Mouse (Mus musculus) bone marrow, adult 2 months (tissue): ENCODE data around the gene Gjc2. TPM values are rescaled to one million over a fixed set of nuclear protein-coding genes. Genes with fewer than 3 reads are reported as not detected.

ENCODE experiments used
- H3K27ac ChIP-seq: fragments of 200-500 bp; 2 replicates; pipeline ENCODE4 v1.5.1; 2012; ENCODE audit warnings: low read depth, mild to moderate bottlenecking, control low read depth, inconsistent platforms, low read length; ENCODE audit not compliant: control insufficient read depth, poor library complexity, insufficient read depth
- H3K4me1 ChIP-seq: fragments of 200-500 bp; 2 replicates; pipeline ENCODE4 v1.6.1; 2011; ENCODE audit warnings: low read length; ENCODE audit not compliant: control insufficient read depth, insufficient read depth
- H3K4me3 ChIP-seq: fragments of 200-500 bp; replicated peaks from 2 replicates; pipeline ENCODE3; 2011; ENCODE audit warnings: mild to moderate bottlenecking, low read depth, low read length, control low read depth; ENCODE audit not compliant: control insufficient read depth
- CTCF ChIP-seq: fragments of 200-500 bp; IDR thresholded peaks from 2 replicates; pipeline ENCODE4 v1.5.1; 2011; ENCODE audit warnings: low read length, control low read depth; ENCODE audit not compliant: control insufficient read depth, insufficient read depth
- POLR2A ChIP-seq: fragments of 200-500 bp; IDR thresholded peaks from 2 replicates; pipeline ENCODE4 v1.6.1; 2011; ENCODE audit warnings: low read depth, mild to moderate bottlenecking, control low read depth, low read length, borderline replicate concordance; ENCODE audit not compliant: control insufficient read depth
- WGBS: fragments of 180-500 bp; shearing (Covaris S2); methylation state at CpG from one replicate; pipeline ENCODE4 v1.1.7; 2018; 5-methylcytosine and 5-hydroxymethylcytosine counted together
- polyA plus RNA-seq: library from polyadenylated mRNA; stranded (reverse); fragments of >200 nt; gene quantifications from 2 replicates; pipeline ENCODE4 v1.2.4, GENCODE M21; 2011; ENCODE audit warnings: low replicate concordance; ENCODE audit not compliant: missing spikeins, insufficient read depth, insufficient read length

Gjc2 gene
- polyA plus RNA-seq, 1 experiment: not detected

DNA sequence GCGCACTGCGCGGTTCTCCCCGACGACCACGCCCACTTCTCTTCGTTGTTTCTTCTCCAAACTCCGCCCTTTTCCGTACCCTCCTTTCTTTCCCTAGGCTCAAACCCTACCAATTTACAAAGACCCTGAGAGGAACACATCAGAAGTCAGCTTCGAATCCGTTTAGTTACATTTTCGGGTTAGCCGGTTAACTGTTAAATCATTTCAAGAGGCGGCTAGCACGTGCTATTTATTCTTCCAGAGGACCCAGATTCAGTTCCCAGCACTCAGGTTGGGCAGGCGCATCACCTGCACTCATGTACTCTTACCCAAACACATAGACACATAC, 9.0 kb upstream of the Gjc2 start, which contains the start of gene Guk1:
Gene Guk1 (minus strand): TSS at position 154 of the 328 bp plus-strand sequence.
- 5% methylated on average over 16 of the region's 16 CpGs for WGBS
- no peak for TF ChIP-seq POLR2A
- no peak for TF ChIP-seq CTCF
- H3K4me3 ChIP-seq: peak within 1 kb of the TSS; percentile 86
- no peaks in the 10 kb centered on the region for H3K4me1 ChIP-seq
- H3K27ac ChIP-seq: peak within 1 kb of the TSS; percentile 79

DNA sequence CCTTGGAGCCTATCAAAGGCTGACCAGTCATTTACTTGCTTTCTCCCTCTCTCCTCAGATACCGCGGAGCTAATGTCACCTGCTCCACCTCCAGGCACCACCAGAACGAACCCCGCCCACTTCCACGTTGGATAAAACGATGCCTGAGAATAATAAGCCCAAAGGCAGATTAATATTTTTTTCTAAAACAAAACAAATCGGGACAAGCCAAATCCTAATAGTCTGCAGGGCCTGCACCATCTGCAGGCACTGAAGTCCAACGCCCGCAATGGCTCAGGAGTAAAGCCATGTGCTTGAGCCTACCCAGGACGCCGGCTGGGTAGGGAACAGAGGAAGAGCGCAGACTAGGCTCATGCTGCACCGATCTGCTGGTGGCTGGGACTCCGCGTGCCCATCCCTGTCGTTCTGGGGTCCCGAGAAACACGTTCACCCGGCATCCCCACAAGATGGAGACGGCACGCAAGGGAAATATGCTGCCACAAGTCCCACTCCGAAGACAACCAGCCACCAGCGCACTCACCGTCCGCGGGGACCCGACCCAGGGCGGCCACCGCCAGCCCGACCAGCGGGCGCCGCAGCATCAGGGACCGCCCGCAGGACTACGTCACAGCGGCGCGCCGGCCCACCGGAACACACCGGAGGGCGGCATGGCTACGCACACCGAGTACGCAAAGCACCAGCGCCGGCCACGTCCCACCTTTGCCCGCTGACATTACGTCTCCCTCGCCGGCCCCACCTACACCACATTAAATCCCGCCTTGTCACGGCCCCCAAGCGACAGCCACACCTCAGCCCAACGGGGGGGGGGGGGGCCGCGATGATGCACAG, 8.4 kb upstream of the Gjc2 start:
- H3K4me3 ChIP-seq: peak overlapping the region; percentile 86
- TF ChIP-seq POLR2A (peak; percentile 80; the same call in 1 of the 2 replicates), CTCF (no peak)
- H3K4me1 ChIP-seq: no peaks in the 10 kb centered on the region
- H3K27ac ChIP-seq: peak overlapping the region; percentile 79
- WGBS: under 1% methylated on average over 56 of the region's 59 CpGs

DNA sequence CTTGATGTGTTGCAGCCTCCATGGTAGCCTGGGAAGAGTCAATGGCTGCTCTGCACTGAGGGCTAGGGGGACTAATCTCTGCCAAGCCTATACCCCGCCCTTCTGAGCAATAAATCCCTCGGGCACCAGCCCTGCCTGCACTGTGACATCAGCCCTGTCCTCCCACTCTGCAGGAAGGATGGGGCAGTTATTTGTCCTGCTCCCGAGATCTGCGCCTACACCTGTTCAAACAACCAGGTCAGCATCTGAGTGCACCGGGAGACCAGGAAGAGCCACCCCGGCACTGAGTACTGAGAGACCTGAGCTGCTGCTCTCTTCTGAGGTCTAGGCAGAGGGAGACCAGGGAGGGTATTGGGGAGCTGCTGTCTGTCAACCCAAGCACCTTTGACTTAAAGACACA, 4.7 kb upstream of the Gjc2 start:
- H3K4me3 ChIP-seq: no peak overlapping the region
- H3K27ac ChIP-seq: no peak overlapping the region
- TF ChIP-seq CTCF (no peak), POLR2A (no peak)
- no peaks in the 10 kb centered on the region for H3K4me1 ChIP-seq
- WGBS: 82% methylated on average over 6 of the region's 6 CpGs

DNA sequence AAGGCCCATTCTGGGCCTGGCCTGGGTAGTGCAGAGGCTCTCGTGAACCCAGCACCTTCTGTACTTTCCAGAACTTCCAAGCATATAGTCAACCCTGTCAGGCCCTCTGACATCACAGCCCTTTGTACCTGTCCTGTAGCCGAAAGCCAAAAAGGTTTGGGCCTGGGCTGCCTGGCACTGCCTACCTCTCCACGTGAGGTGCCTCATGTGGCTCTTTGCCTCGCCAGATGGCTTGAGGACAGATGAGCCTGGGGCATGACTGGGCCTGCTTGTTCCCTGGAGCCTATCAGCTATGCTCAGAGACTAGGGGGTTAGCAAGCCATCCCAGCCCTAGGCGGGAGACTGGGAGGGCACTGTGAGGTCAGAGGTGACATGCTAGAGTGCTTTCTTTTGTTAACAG, 2.5 kb upstream of the Gjc2 start:
- H3K4me3 ChIP-seq: no peak overlapping the region
- WGBS: 84% methylated on average over 5 of the region's 5 CpGs
- TF ChIP-seq CTCF (no peak), POLR2A (no peak)
- H3K4me1 ChIP-seq: no peaks in the 10 kb centered on the region
- no peak overlapping the region for H3K27ac ChIP-seq

DNA sequence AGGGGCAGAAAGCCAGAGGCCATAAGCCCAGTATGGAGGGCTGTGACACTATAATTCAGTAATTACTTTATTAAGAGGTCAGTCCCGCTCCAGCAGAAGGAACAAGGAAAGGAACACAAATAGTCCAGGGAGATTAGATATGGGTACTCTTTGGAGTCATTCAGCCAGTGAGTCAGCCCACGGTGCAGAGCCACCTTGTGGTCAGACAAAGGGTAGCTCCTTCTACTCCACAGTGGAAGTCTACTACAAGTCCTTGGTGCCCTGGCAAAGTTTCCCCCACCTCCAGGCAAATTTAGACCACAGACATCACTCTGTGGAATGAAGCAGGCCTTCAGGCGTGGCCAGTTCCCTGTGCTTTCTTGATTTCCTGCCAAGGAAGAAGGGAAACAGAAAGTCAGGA, 808 bp upstream of the Gjc2 start:
- Histone ChIP-seq H3K4me1 (no peaks in the 10 kb centered on the region), H3K27ac (no peak overlapping the region), H3K4me3 (no peak overlapping the region)
- TF ChIP-seq CTCF (peak; percentile 82), POLR2A (no peak)
- WGBS: 41% methylated on average over 3 of the region's 3 CpGs

DNA sequence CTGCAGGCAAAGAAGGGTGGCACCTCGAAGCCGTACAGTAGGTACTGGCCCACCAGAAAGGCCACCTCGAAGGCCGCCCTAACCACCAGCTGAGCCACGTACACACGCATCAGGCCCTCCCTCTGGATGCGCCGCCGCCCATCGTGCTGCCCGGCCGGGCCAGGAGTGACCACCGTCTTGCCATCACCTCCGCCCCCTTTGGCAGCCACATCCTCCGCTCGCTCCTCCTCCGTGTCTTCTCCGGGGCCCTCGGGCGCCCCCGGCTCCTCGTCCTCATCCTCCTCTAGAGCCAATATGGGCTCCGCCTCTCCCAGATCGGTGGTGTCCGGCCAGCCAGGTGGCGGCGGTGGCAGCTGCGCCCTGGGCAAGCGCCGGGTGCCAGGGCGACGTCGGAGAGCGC, 6.1 kb downstream of the Gjc2 start:
- Histone ChIP-seq H3K4me3 (no peak overlapping the region), H3K27ac (no peak overlapping the region), H3K4me1 (no peaks in the 10 kb centered on the region)
- 19% methylated on average over 34 of the region's 34 CpGs for WGBS
- no peak for TF ChIP-seq POLR2A
- no peak for TF ChIP-seq CTCF

DNA sequence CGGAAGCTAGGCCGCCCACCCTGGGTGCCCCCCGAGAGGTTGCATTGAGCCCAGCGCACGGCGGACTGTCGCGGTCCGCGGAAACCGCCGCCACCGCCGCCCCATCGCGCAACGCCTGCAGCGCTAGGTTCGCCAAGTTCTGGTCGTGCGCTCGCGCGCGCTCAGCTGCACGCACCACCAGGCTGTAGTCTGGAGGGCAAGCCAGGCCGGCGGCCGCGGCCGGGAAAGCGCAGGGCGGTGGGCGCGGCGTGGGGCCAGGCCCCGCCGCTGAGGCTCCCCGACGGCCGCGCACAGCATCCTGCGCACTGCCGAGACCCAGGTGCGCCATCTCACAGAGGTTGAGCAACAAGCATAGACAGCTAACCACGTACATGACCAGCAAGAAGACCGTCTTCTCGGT, 6.5 kb downstream of the Gjc2 start:
- no peak overlapping the region for H3K4me3 ChIP-seq
- H3K4me1 ChIP-seq: no peaks in the 10 kb centered on the region
- WGBS: 3% methylated on average over 48 of the region's 48 CpGs
- no peak for TF ChIP-seq POLR2A
- no peak for TF ChIP-seq CTCF
- no peak overlapping the region for H3K27ac ChIP-seq

DNA sequence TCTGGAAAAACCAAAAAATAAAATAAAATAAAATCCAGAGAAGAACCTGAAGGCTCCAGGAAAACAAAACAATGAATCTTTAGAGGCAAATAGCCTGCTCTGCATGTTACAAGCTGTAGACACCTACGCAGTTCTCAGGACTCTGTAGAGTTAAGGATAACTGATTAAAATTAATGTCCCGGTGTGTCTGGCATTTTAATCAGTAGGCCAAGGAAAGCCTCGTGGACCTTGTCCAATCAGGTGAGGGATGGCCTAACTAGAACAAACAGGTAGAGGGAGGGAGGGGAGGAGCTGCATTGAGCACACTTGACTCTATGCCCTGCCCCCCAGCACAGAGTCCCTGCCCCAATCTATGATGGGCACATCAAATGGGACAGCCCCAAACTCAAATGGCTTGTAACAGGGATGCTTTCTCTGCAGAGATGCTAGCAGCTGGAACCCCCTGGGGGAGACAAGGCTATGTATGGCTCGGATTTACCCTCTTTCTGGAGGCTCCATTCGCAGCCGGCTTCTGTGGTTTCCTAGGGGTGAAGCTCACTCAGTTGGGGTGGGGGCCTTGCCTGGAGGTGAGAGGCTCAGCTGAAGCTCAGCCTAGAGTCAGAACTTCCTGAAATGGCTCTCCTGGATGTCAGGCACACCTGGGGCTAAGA, 8.7 kb downstream of the Gjc2 start:
- H3K27ac ChIP-seq: no peak overlapping the region
- no peaks in the 10 kb centered on the region for H3K4me1 ChIP-seq
- TF ChIP-seq CTCF: no peak
- TF ChIP-seq POLR2A: no peak
- no peak overlapping the region for H3K4me3 ChIP-seq
- 61% methylated on average over 6 of the region's 6 CpGs for WGBS

DNA sequence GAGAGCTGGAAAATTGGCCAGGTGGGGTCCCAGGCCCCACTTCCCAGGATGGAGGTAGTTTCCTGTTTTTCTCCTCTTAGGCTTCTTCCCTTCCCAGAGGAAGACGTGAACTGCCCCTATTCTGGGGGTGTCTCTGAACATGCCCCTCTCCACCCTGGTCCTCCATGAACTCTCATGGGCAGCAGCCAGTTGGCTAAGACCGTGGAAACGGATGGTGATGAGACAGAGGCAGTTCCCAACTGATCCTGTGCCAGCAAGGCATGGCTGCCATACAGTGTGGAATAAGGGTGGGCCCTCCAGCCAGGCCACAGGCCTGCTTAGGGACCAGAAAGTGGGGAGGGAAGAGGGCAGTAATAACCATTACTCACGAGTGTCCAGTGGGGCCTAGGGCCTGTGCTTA, 12.5 kb downstream of the Gjc2 start:
- Histone ChIP-seq H3K27ac (no peak overlapping the region), H3K4me3 (no peak overlapping the region), H3K4me1 (no peaks in the 10 kb centered on the region; the same call in 1 of the 2 replicates)
- TF ChIP-seq CTCF (no peak), POLR2A (no peak)
- 81% methylated on average over 4 of the region's 4 CpGs for WGBS
